Mouse (Mus musculus): ENCODE measurements around the gene Cfap45. TPM values are rescaled to one million over a fixed set of nuclear protein-coding genes. Genes with fewer than 3 reads are reported as not detected.
A peak's percentile ranks its signal among the peaks of the same experiment; 100 is the strongest.

Gene Cfap45
- polyA plus RNA-seq, 1 experiment from 2014 or later: 1.1 TPM

DNA sequence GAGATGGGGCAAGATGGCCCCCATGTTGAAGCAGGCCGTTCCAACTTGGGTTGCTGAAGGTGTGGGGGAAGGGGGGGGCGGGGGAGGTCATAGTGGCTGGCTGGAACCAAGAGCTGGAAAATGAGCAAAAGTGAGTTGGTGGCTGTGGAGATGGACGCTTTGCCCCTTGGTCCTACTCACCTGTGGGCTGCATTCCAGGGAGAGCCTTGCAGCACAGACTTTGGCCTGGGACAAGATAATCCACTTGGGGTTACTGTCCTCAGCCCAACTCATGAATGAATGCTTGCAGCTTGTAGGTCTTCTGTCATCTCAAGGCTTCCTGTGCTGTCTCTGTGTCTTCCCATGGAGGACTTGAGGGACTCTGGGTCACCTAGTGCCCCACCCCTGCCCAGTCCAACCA, 12.9 kb upstream of the Cfap45 start:
- Histone ChIP-seq H3K4me1 (replicated peaks) (peaks cover 33% of the 10 kb centered on the region), H3K27me3 (no peaks in the 10 kb centered on the region), H3K4me2 (no peak overlapping the region), H3K36me3 (peaks cover 17% of the 10 kb centered on the region; the same call in 1 of the 2 replicates), H3K9me3 (no peaks in the 10 kb centered on the region), H3K4me3 (replicated peaks) (no peak overlapping the region), H3K27ac (no peak overlapping the region), H3K9ac (replicated peaks) (no peak overlapping the region)
- ATAC-seq (ENCODE audit: insufficient number of reproducible peaks, insufficient read depth, low FRiP score, low TSS enrichment, low read depth): no peak
- WGBS: 87% methylated on average over 3 of the region's 3 CpGs

DNA sequence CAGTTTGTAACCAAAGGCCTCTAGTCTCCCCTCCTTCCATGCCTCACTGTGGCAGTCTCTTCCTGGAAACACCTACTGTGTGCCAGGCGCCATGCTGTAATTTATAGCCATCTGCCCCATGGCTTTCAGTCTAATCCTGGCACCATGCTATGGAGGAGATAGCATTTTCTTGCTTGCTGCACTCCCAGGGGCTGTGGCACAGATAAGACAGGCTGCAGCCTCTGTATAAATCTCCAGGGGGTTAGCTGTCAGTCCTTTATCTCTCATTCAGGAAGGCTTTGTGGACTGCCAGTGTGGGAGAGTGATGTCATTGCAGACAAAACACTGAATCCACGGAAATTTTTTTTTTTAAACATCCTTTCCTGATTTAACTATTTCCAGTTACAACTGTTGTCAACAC, 12.4 kb upstream of the Cfap45 start:
- H3K4me2 ChIP-seq: no peak overlapping the region
- no peak overlapping the region for H3K27ac ChIP-seq
- H3K36me3 ChIP-seq: peaks cover 17% of the 10 kb centered on the region; the same call in 1 of the 2 replicates
- no peak for ATAC-seq (ENCODE audit: insufficient number of reproducible peaks, insufficient read depth, low FRiP score, low TSS enrichment, low read depth)
- H3K4me3 ChIP-seq (replicated peaks): no peak overlapping the region
- peaks cover 33% of the 10 kb centered on the region for H3K4me1 ChIP-seq (replicated peaks)
- H3K9me3 ChIP-seq: no peaks in the 10 kb centered on the region
- 69% methylated on average over 2 of the region's 2 CpGs for WGBS
- no peak overlapping the region for H3K9ac ChIP-seq (replicated peaks)
- H3K27me3 ChIP-seq: no peaks in the 10 kb centered on the region

DNA sequence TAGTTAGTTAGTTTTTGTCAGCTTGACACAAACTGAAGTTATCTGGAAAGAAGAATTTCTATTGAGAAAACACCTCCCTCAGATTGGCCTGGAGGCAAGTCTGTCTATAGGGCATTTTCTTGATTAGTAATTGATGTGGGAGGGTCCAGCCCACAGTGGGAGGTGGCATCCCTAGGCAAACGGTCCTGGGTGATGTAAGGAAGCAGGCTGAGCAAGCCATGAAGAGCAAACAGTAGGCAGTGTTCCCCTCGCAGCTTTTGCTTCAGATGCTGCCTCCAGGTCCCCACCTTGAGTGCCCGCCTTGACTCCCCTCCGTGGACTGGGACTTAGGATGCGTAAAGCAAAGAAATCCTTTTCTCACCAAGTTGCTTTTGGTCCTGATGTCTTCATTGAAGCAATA, 11.4 kb upstream of the Cfap45 start:
- 84% methylated on average over 5 of the region's 5 CpGs for WGBS
- H3K9ac ChIP-seq (replicated peaks): no peak overlapping the region
- H3K27me3 ChIP-seq: no peaks in the 10 kb centered on the region
- peaks cover 23% of the 10 kb centered on the region for H3K4me1 ChIP-seq (replicated peaks)
- no peak overlapping the region for H3K27ac ChIP-seq
- H3K4me2 ChIP-seq: no peak overlapping the region
- H3K4me3 ChIP-seq (replicated peaks): no peak overlapping the region
- H3K36me3 ChIP-seq: peaks cover 17% of the 10 kb centered on the region; the same call in 1 of the 2 replicates
- H3K9me3 ChIP-seq: no peaks in the 10 kb centered on the region
- no peak for ATAC-seq (ENCODE audit: insufficient number of reproducible peaks, insufficient read depth, low FRiP score, low TSS enrichment, low read depth)

DNA sequence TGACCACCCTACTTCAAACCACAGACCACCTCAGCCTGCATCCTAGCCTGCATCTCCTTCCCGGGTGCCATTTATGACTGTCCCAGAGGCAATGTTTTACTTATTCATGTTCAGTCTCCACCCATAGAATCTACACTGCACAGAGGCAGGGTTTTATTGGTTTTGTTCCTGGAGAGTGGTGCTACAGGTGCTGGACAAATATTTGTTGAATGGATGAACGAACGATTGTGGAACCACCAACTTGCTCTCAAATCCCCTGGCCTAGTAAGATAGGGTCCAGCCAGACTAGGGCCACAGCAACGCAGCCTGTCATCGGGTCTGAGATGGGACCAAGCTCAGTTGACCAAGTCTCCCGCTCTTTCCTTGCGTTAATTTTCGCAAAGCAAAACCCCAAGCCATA, 10.6 kb upstream of the Cfap45 start:
- Histone ChIP-seq H3K4me1 (replicated peaks) (peaks cover 15% of the 10 kb centered on the region; the same call in 1 of the 2 replicates), H3K36me3 (peaks cover 16% of the 10 kb centered on the region; the same call in 1 of the 2 replicates), H3K4me2 (peak overlapping the region; percentile 21; the same call in 1 of the 2 replicates), H3K27ac (no peak overlapping the region), H3K9me3 (no peaks in the 10 kb centered on the region), H3K4me3 (replicated peaks) (no peak overlapping the region), H3K9ac (replicated peaks) (no peak overlapping the region), H3K27me3 (no peaks in the 10 kb centered on the region)
- 47% methylated on average over 8 of the region's 8 CpGs for WGBS
- ATAC-seq (ENCODE audit: insufficient number of reproducible peaks, insufficient read depth, low FRiP score, low TSS enrichment, low read depth): no peak

DNA sequence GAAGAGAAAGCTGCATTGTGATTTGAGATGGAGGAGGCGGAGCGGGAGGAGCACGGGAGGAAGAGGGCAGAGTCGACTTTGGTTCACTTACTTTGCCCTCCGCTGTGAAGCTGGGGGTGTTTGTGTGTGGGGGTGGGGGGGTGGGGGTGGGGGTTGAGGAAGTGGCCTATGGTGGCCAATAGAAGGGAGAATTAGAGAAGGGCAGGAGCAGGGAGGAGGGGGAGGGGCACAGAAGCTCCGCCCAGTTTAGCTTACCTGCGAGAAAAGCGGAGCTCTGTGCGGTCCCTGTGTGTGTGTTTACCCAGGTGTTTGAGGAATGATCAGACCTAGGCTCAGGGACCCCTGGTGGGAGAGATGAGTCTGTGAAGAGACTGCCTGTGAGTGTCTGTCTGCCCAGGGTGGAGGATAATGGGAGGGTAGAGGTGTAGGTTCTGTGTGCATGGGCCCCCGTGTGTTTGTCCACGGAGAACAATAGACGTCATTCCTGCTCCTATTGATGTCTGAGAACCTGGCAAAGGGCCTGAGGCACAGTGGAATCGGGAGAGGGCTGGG, 10.1 kb upstream of the Cfap45 start:
- Histone ChIP-seq H3K9ac (replicated peaks) (no peak overlapping the region), H3K36me3 (peaks cover 11% of the 10 kb centered on the region; the same call in 1 of the 2 replicates), H3K27ac (no peak overlapping the region), H3K4me3 (replicated peaks) (no peak overlapping the region), H3K27me3 (no peaks in the 10 kb centered on the region), H3K4me2 (peak overlapping the region; percentile 21; the same call in 1 of the 2 replicates), H3K4me1 (replicated peaks) (peaks cover 13% of the 10 kb centered on the region; the same call in 1 of the 2 replicates), H3K9me3 (no peaks in the 10 kb centered on the region)
- ATAC-seq (ENCODE audit: insufficient number of reproducible peaks, insufficient read depth, low FRiP score, low TSS enrichment, low read depth): no peak
- WGBS: 27% methylated on average over 13 of the region's 13 CpGs

DNA sequence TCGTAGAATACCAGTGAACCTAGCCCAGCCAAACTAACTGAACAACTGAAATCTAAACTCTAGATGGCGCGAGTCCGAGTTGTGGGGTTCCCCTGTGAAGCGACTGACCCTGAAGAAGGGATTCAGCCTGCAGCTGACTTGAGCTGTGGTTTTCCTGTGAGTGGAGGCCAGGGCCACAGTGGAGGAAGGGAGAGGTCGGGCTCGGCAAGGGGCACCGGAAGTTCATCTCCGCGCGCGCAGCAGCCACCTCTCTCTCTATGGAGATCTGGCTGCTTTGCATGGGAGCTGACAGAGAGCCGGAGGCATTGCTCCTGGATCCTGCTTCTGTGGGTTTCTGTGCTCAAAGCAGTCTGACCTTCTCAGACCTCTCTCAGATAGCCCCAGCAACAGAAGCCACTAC, 7.6 kb upstream of the Cfap45 start:
- Histone ChIP-seq H3K27ac (peak overlapping the region; percentile 18; the same call in 1 of the 2 replicates), H3K36me3 (no peaks in the 10 kb centered on the region), H3K9me3 (0 out of 2 replicates have a peak, but pooled peaks cover 5% of the 10 kb centered on the region), H3K4me2 (peak overlapping the region; percentile 39), H3K4me1 (replicated peaks) (peaks cover 9% of the 10 kb centered on the region; the same call in 1 of the 2 replicates), H3K4me3 (replicated peaks) (no peak overlapping the region), H3K27me3 (no peaks in the 10 kb centered on the region), H3K9ac (replicated peaks) (no peak overlapping the region)
- WGBS: 26% methylated on average over 13 of the region's 13 CpGs
- no peak for ATAC-seq (ENCODE audit: insufficient number of reproducible peaks, insufficient read depth, low FRiP score, low TSS enrichment, low read depth)

DNA sequence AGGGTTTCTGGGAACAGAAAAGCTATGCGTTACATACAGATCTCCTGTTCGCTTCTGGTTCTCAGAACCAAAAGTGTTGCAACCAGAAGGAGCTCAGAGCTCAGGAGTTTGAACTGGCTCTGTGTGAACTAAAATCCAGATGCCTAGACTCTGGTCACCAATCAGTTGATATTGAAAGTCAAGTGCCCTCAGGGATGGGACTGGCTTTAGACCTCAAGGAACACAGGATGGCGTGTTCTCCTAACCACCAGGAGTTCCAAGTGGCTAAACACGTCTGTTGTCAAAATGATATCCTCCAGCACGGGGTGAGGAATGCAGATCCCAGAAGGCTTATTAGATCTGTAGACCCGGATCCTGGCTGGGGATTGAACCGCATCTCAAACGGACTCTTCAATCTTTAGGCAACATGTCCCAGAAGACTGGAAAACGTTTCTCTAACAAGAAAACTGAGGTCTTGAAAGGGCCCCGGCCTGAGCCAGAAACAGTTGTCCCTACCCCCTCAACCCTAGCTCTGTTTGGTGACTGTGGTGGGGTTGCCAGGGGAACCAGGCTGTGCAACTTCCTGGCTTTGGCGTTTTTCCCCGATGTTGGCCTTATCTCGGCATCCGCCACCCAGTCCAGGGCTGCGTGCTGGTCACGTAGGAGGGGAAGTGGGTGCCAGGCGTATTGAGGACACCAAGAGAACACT, 6.9 kb upstream of the Cfap45 start:
- Histone ChIP-seq H3K4me3 (replicated peaks) (no peak overlapping the region), H3K27ac (peak overlapping the region; percentile 12; the same call in 1 of the 2 replicates), H3K9ac (replicated peaks) (no peak overlapping the region), H3K27me3 (no peaks in the 10 kb centered on the region), H3K4me1 (replicated peaks) (peaks cover 9% of the 10 kb centered on the region; the same call in 1 of the 2 replicates), H3K9me3 (0 out of 2 replicates have a peak, but pooled peaks cover 5% of the 10 kb centered on the region), H3K4me2 (no peak overlapping the region), H3K36me3 (no peaks in the 10 kb centered on the region)
- ATAC-seq (ENCODE audit: insufficient number of reproducible peaks, insufficient read depth, low FRiP score, low TSS enrichment, low read depth): no peak
- WGBS: 78% methylated on average over 17 of the region's 17 CpGs

DNA sequence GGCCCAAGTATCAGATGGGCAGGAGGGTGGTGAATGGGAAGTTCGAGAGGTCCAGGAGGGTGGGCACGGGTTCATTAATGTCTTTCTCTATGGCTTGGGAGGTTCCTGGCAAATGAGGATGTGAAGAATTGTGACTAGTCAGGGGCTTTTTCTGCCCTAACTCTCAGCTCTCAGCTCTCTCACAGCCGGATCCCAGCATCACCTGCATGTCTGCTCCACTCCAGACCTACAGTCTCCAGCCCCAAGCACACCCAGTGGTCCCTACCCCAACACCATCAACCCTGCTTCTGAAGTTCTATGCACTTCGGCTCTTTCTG, 6.4 kb upstream of the Cfap45 start:
- Histone ChIP-seq H3K9ac (replicated peaks) (no peak overlapping the region), H3K27me3 (no peaks in the 10 kb centered on the region), H3K36me3 (no peaks in the 10 kb centered on the region), H3K4me1 (replicated peaks) (peaks cover 9% of the 10 kb centered on the region; the same call in 1 of the 2 replicates), H3K4me2 (no peak overlapping the region), H3K27ac (peak overlapping the region; percentile 12; the same call in 1 of the 2 replicates), H3K9me3 (0 out of 2 replicates have a peak, but pooled peaks cover 5% of the 10 kb centered on the region), H3K4me3 (replicated peaks) (no peak overlapping the region)
- 80% methylated on average over 4 of the region's 4 CpGs for WGBS
- ATAC-seq (ENCODE audit: insufficient number of reproducible peaks, insufficient read depth, low FRiP score, low TSS enrichment, low read depth): no peak

DNA sequence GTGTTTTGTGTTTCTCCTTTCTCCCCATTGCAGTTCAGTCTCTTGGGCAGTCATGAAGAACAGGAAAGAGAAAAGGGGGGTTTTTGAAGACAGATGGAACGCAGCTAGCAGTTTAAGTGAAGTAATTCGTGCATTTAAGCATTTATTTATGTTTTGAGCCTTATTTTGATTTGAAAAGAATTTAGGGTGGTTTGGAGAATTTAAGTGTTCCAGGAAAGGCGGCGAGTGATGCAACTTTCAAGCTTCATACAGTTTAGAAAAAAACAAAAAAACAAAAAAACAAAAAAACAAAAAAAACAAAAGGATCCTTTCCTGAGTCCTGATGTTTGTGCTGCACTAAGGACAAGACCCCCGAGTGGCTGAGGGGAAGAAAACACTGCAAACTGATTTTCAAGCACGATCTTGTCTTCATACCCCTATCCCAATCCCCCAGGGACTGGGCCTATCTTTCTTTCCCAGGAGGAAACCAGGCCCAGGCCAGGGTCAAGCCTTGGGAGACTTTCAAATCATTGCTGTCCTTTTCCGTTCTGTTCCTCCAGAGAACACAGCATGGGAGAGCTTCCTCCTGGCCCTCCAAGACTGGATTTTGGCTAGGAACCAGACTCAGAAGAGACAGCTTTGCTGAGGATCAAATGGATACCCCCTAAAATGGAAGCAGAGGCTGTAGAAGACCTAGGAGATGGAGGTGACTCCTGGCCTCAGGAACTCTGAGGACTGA, 5.9 kb upstream of the Cfap45 start:
- no peak for ATAC-seq (ENCODE audit: insufficient number of reproducible peaks, insufficient read depth, low FRiP score, low TSS enrichment, low read depth)
- peak overlapping the region; percentile 12; the same call in 1 of the 2 replicates for H3K27ac ChIP-seq
- 81% methylated on average over 7 of the region's 7 CpGs for WGBS

DNA sequence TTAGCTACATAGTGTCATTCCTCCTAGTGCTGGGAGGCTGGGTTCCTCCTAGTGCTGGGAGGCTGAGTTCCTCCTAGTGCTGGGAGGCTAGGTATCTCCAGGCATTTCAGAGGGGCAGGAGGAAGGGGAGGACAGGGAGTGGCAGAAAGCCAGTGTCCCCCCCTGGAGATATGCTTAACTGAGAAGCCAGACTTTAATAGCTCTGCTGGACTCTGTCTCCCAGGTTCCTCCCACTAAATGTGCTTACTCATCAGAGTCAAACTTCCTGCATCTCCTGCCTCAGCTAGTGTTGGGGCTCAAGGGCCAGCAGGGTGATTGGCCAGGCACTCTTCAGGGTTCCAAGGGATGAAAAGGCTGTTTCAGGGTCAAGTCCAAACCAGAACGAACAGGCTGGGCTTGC, 5.2 kb upstream of the Cfap45 start:
- no peaks in the 10 kb centered on the region for H3K36me3 ChIP-seq
- no peak overlapping the region for H3K4me3 ChIP-seq (replicated peaks)
- no peak overlapping the region for H3K27ac ChIP-seq
- H3K9ac ChIP-seq (replicated peaks): no peak overlapping the region
- H3K4me2 ChIP-seq: no peak overlapping the region
- no peak for ATAC-seq (ENCODE audit: insufficient number of reproducible peaks, insufficient read depth, low FRiP score, low TSS enrichment, low read depth)
- H3K4me1 ChIP-seq (replicated peaks): peaks cover 12% of the 10 kb centered on the region; the same call in 1 of the 2 replicates
- 67% methylated on average over 1 of the region's 1 CpGs for WGBS
- 0 out of 2 replicates have a peak, but pooled peaks cover 5% of the 10 kb centered on the region for H3K9me3 ChIP-seq
- H3K27me3 ChIP-seq: no peaks in the 10 kb centered on the region

More for the DNA sequence above, 5.9 kb upstream of the Cfap45 start:
- H3K36me3 ChIP-seq: no peaks in the 10 kb centered on the region
- H3K4me2 ChIP-seq: no peak overlapping the region
- H3K4me3 ChIP-seq (replicated peaks): no peak overlapping the region
- peaks cover 9% of the 10 kb centered on the region; the same call in 1 of the 2 replicates for H3K4me1 ChIP-seq (replicated peaks)
- 0 out of 2 replicates have a peak, but pooled peaks cover 5% of the 10 kb centered on the region for H3K9me3 ChIP-seq
- no peak overlapping the region for H3K9ac ChIP-seq (replicated peaks)
- no peaks in the 10 kb centered on the region for H3K27me3 ChIP-seq

DNA sequence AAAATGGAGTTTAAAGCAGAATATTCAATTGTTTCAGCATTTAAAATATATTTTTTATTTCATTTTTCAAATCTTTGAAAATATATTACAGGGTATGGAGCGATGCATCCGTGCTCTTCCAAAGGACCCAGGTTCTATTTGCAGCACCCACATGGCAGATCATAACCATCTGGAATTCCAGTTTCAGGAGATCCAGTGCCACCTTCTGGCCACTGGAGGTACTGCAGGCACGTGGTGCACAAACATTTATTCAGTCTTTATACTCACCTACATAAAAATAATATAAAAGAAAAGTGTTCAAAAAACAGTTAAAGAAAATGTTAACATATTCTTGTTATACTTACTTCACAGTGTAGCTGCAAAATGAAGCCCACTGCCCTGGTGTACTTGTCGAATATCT, 2.6 kb upstream of the Cfap45 start:
- H3K27ac ChIP-seq: no peak overlapping the region
- ATAC-seq (ENCODE audit: insufficient number of reproducible peaks, insufficient read depth, low FRiP score, low TSS enrichment, low read depth): no peak
- peaks cover 17% of the 10 kb centered on the region for H3K4me1 ChIP-seq (replicated peaks)
- H3K27me3 ChIP-seq: 0 out of 2 replicates have a peak, but pooled peaks cover 4% of the 10 kb centered on the region
- H3K4me3 ChIP-seq (replicated peaks): no peak overlapping the region
- WGBS: 77% methylated on average over 4 of the region's 4 CpGs
- H3K36me3 ChIP-seq: no peaks in the 10 kb centered on the region
- H3K4me2 ChIP-seq: no peak overlapping the region
- 0 out of 2 replicates have a peak, but pooled peaks cover 5% of the 10 kb centered on the region for H3K9me3 ChIP-seq
- no peak overlapping the region for H3K9ac ChIP-seq (replicated peaks)

Measured in limb, embryonic 12.5 days (tissue).